Mouse (Mus musculus): ENCODE measurements around the gene Cwc27.

Gene Cwc27

DNA sequence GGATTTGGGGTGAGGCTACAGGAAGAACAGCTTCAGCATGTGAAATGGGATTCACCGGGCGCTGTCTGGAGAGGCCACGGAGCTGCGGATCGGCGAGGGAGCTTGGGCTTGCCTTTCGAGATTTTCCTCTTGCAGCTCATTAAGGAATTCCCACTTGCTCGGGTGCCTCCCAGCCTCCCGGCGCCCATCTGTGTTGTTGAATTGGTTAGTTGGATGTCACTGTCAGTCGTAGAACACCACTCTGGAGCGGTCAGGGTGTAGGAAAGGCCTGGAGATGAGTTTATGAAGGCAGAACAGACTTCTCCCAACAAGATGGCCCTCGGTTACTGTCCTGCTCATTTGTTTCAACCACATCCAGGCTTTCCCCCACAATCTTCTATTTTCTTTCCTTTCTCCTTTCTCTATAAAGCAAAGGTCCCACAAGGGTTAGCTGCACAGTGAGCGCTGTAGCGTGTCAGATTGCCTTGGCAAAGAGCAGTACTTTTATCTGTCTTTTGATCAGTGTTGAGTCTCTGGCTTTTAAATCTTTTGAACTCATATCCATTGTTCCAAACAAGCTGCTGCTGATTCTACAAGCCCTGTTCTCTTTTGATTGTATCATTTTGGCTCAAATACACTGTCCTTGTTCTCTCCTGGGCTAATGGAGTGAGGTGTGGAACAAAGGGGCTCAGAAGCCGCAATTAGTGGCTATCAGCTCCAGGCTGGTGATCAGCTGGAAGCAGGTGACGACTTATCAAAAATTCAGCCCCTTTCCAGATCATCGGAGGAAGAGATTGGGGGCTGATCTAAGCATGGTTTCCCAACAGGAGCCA, 200.7 kb downstream of the Cwc27 start:
- in situ Hi-C loops (cut with MboI, MseI): loop anchor here (25.0 kb wide), 1 partner anchor 171 kb away; the partner anchor contains the start of gene Srek1ip1

DNA sequence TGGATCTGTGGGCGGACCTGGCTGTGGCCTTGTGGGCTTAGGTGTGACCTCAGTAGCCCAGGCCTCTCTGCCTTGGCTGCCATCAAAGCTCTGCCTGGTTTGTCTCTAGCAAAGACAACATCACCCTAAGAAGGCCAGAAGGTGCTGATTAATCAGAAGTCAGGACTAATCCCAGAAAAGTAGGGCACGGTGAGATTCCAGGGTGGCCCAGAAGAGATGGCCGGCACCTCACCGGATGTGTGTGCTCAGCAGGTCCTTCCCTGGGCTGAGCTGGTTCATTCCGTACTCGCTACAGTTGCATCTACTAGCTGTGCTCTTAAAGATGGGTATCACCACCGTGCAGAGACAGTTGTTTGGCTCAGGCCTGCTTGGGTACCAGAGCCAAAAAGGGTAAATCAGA, 201.8 kb downstream of the Cwc27 start:
- in situ Hi-C loops (cut with MboI, MseI): loop anchor here (25.0 kb wide), 1 partner anchor 172 kb away; the partner anchor contains the start of gene Srek1ip1

DNA sequence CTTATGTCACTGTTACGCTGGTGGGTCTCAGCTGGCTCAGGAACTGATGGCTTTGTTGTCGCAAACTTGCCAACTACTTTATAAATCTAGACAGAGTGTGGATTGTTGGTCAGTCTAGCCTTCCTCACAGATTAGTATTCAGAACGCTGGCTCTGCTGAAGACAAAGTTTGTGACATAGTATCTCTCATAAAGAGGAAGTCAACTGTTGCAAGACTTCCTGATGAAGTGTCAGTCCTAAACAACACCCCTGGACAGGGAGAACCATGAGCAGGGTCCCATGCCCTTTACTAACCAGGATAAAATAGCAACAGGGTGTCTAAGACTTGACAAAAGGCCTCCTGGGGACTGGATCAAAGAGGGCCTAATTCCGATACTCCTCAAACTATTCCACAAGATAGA, 205.6 kb downstream of the Cwc27 start:
- in situ Hi-C loops (cut with MboI, MseI): loop anchor here (25.0 kb wide), 1 partner anchor 176 kb away; the partner anchor contains the start of gene Srek1ip1

GRCm38 (mm10) chr13:104610210-104611111, 206.5 kb downstream of the Cwc27 start:
- in situ Hi-C loops (cut with MboI, MseI): loop anchor here (25.0 kb wide), 1 partner anchor 177 kb away; the partner anchor contains the start of gene Srek1ip1

- in situ Hi-C loops (cut with MboI, MseI): loop anchor here (25.0 kb wide), 1 partner anchor 179 kb away; the partner anchor contains the start of gene Srek1ip1
Observed at GRCm38 (mm10) chr13:104608516-104608915, 208.4 kb downstream of the Cwc27 start.

DNA sequence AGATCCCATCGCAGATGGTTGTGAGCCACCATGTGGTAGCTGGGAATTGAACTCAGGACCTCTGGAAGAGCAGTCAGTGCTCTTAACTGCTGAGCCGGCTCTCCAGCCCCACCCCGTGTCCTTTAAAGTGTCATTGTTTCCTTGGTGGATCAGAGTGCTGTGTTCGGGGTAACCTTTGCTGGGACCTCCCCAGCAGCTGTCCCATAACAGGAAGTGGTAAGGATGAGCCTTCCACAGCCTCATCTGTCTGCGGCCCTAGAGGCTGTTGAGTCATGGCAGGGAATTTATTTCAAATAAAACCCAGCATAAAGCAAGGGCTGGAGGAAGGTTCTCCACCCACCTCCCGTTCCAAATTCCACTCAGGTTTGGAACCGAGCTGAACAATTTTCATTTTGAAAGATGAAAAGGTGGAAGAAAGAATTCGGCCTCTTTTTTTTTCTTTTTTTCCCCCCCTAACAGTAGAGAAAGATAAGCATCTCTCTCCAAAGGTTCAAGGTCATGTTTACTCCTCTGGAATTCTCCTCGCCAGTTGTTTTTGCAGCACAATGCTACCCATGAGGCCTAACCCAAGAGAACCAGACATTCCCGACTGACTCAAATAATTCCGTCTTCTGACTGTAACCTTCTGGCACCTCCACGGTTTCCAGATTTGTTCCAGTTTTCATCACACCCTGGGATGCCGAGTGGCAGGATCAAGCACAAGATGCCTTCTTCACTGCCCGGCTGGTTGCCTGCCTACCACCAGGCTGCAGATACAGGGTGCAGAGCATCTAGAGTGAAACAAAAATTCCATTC, 210.0 kb downstream of the Cwc27 start:
- in situ Hi-C loops (cut with MboI, MseI): loop anchor here (25.0 kb wide), 1 partner anchor 180 kb away; the partner anchor contains the start of gene Srek1ip1

DNA sequence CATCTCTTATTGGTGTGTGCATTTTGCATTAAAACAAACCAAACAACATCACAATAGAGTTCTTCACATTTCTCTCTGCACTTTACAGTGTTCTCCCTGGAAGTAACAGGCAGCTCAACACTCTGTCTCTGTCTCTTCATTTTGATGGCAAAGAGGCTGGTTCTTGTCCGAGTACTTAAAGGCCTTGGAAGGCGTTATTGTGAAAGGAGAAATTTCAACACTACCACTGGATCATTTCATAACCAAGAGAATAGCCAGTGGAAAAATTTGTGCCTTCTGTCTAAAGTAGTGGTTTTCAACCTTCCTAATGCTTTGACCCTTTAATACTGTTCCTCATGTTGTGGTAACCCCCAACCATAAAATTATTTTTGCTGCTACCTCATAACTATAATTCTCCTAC, 211.8 kb downstream of the Cwc27 start:
- in situ Hi-C loops (cut with MboI, MseI): loop anchor here (25.0 kb wide), 1 partner anchor 182 kb away; the partner anchor contains the start of gene Srek1ip1

GRCm38 (mm10) chr13:104602197-104602596, 214.7 kb downstream of the Cwc27 start:
- in situ Hi-C loops (cut with MboI, MseI): loop anchor here (25.0 kb wide), 1 partner anchor 185 kb away; the partner anchor contains the start of gene Srek1ip1

- in situ Hi-C loops (cut with MboI, MseI): loop anchor here (25.0 kb wide), 1 partner anchor 186 kb away; the partner anchor contains the start of gene Srek1ip1
Observed at GRCm38 (mm10) chr13:104601783-104602182, 215.2 kb downstream of the Cwc27 start.

DNA sequence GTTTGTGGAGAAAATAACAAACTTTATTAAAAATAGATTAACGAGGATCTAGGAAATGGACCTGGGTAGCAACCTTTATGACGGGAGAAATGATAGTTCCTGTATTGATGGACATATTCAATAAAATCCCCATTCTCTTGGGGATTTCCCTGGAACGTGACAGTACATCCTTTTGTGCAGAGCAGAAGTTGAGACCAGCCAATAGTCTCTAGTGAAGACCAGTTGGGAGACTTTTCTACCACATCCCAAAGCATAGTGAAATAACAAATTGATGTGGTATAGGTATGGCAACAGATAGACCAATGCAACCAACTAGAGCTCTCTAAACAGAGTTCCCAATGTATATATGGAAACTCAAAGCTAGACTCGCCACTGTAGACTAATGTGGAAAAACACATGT, 220.7 kb downstream of the Cwc27 start:
- in situ Hi-C loops (cut with MboI, MseI): no loop called here

GRCm38 (mm10) chr13:104594820-104595351, 222.1 kb downstream of the Cwc27 start:
- in situ Hi-C loops (cut with MboI, MseI): no loop called here

GRCm38 (mm10) chr13:104590931-104591330, 226.0 kb downstream of the Cwc27 start:
- in situ Hi-C loops (cut with MboI, MseI): no loop called here

DNA sequence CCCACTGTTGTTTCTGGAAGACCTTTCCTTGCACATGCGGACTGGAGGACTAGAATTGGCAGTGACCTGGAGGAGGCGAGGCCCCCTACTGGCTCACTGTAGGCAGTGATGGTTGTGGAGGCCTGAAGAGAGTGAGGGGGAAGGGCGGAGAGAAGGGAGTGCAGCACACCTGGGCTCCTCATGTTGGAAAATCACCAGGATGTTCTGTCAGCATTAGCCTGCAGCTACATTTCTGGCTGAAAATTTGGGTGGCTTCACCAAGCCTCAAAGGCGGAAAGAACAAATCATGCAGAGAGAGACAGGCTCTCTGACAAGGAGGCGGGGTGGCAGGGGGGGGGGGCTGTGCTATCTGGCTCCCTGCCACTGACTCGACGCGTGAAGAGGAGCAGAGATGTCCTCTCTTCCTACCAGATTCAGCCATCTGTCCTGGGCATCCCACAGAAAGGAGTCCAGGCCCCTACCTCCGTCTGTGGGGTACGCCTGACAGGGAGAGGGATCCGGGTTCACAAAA, 226.8 kb downstream of the Cwc27 start:
- in situ Hi-C loops (cut with MboI, MseI): no loop called here

DNA sequence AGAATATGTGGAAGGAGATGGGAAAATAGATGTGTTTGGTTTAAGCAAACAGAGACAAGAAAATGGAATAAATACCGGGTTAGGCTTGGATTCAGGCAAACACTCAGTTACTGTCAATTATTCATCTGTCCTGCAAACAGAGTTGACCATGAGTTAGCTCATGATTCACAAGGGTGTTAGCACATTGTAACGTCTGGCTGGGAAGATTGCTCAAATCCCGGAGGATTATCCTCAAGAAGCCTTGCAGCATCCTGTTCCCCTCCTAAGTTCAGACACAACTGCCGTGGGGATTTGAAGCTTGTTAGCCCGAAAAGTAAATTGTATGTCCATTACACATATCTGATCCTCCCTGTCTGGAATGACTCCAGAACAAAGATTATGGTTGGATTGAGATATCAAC, 228.6 kb downstream of the Cwc27 start:
- in situ Hi-C loops (cut with MboI, MseI): no loop called here

Data from T-helper 2 cell (primary cell).